Mouse (Mus musculus) hematopoietic stem cell, adult 5-6 weeks (primary cell): ENCODE data around the gene Tipin. TPM values are rescaled to one million over a fixed set of nuclear protein-coding genes. Genes with fewer than 3 reads are reported as not detected.

Source experiments
- ATAC-seq, 2 experiments: fragments of 125-278 bp in 1 of 2; replicated peaks in 1 of 2; 2 replicates each; pipeline ENCODE4 v1.8.0; 2016 to 2017; ENCODE audit warnings: inconsistent platforms in 2 of 2, mild to moderate bottlenecking in 2 of 2, moderate number of reproducible peaks in 2 of 2, low read depth in 1 of 2, moderate TSS enrichment in 1 of 2; ENCODE audit not compliant: low FRiP score in 2 of 2, poor library complexity in 2 of 2, severe bottlenecking in 2 of 2, insufficient read depth in 1 of 2, low TSS enrichment in 1 of 2
- total RNA-seq: library from RNA; stranded (forward); fragments of 172-1452, 232-1000 nt; gene quantifications from 2 replicates; pipeline ENCODE4 v1.2.3, GENCODE M21; 2017

Tipin gene
- total RNA-seq, result 200 and 258 TPM in 2 replicates

DNA sequence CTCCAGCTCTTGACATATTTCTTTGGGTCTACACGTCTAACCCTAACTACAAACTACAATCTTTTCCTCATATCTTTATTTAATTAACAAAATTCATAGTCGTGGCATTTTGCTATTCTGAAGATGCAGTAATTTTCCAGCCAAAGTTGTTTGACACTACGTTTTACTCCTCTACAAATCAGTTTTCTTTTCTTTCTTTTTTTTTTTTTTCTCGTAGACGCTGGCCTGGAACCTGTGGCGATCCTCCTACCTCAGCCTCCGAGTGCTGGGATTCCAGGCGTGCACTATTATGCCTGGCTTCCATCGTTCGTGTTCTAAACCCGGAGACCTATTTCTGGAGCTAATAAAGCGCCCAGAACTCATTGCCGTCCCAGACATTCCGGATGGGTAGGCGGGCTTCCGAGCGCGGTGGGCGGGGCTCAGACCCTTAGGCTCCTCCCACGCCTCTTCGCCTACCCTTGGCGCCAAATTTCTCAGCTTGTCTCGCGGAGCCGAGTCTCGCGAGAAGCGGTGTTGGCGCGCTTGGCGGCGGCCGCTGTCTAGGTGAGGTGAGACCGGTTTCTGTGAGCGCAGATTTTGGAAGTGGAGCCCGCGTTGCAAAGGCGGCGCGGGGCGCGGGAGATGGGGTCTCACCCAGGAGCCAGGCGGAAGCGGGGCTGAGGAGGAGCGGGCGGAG, at the start of gene Tipin:
Gene Tipin (plus strand): TSS at position 477 of the 676 bp plus-strand sequence.
- ATAC-seq, result peak; percentile 98

GRCm38 (mm10) chr9:64231674-64232073, 49.7 kb upstream of the Tipin start:
- no peak for ATAC-seq

- ATAC-seq, result no peak
Observed at GRCm38 (mm10) chr9:64232257-64232957, 49.0 kb upstream of the Tipin start.

- no peak for ATAC-seq
Observed at GRCm38 (mm10) chr9:64233656-64234055, 47.7 kb upstream of the Tipin start.

- ATAC-seq, result no peak
Observed at GRCm38 (mm10) chr9:64234768-64235435, 46.5 kb upstream of the Tipin start, which contains the start of gene Uchl4. Uchl4 (plus strand) TSS chr9:64235201.

DNA sequence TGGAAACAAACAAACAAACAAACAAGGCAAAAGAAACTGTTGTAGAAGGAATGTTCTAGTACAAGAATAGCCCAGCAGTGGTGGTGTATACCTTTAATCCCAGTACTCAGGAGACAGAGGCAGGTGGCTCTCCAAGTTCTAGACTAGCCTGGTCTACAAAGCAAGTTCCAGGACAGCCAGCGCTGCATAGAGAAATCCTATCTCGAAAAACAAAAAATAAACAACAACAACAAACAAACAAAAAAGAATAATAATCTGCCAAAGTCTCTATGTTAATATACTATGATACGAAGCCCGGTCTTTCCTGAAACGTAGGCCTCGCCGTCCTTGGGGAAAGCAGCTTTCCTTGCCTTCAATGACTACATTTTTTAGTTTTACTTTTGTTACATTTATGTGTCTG, 45.3 kb upstream of the Tipin start:
- ATAC-seq, result no peak

DNA sequence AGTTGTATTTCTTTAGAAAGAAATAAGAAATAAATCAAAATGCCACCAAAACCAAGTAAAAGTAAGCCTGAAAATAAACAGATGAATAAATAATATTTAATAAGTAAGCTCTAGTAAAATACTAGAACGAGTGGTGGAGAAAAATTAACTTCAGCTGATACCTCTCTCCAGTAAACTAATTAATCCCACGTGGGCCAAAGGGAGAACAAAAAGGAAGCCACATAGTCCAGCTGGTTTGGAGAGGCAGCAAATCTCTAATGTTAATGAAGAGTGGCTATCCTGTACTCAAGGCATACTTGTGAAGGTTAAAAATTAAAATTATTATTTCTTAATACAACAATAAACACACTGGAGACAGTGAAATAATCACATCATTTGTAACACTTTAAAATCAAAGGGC, 41.3 kb upstream of the Tipin start:
- ATAC-seq, result no peak

- ATAC-seq, result no peak
Observed at GRCm38 (mm10) chr9:64240681-64241080, 40.7 kb upstream of the Tipin start.

GRCm38 (mm10) chr9:64242381-64242831, 39.0 kb upstream of the Tipin start:
- ATAC-seq, result peak; percentile 32 to 53; a peak in 1 of 4 replicates

GRCm38 (mm10) chr9:64249371-64249770, 32.0 kb upstream of the Tipin start:
- ATAC-seq, result no peak

- ATAC-seq, result no peak
Observed at GRCm38 (mm10) chr9:64250111-64250730, 31.2 kb upstream of the Tipin start.

GRCm38 (mm10) chr9:64252591-64253020, 28.8 kb upstream of the Tipin start:
- no peak for ATAC-seq

DNA sequence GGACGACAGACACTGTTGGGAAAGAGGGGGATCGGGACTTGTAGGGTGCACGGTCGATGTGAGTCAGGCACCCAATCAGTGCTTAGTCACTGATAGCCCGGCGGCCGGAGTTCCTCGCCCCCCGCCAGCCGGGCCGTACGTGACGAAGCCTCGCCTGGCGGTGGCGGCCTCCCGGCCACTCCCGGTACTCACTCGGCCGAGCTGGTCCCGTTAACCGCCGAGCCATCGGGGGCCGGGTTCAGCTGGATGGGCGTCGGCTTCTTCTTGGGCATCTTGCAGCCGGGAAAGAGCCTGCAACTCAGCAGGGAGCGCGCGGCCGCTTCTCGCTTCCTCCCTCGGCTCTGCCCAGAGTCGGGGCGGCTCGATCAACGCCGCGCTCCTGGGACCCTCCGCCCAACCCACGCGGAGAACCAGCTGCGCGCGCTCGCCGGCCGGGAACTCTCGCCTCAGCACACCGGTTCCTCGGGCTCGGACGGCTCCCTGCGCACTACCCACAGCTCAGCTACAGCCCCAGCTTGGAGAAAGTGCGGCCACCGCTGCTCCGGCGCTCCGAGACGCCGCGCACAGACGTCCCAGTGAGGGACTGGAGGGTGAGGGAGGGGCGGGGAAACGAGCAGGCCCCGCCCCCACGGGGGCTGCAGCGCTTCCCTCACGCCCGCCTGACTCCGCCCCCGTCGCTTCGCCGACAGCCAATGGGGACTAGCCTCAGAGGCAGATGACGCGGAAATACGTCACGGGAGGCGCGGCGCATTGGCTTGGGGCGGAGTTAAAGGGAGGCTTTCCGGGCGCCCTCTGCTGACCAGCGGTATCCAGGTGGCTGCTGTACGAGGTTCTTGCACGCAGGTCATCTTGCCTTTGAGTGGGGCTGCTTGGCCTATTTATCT, 28.1 kb upstream of the Tipin start, which contains the start of gene Map2k1:
Gene Map2k1 (minus strand): TSS at position 611 of the 884 bp plus-strand sequence.
- ATAC-seq, result peak; percentile 95 to 97

- ATAC-seq, result no peak
Observed at GRCm38 (mm10) chr9:64255422-64255821, 26.0 kb upstream of the Tipin start.

GRCm38 (mm10) chr9:64256204-64256603, 25.2 kb upstream of the Tipin start:
- ATAC-seq, result no peak

DNA sequence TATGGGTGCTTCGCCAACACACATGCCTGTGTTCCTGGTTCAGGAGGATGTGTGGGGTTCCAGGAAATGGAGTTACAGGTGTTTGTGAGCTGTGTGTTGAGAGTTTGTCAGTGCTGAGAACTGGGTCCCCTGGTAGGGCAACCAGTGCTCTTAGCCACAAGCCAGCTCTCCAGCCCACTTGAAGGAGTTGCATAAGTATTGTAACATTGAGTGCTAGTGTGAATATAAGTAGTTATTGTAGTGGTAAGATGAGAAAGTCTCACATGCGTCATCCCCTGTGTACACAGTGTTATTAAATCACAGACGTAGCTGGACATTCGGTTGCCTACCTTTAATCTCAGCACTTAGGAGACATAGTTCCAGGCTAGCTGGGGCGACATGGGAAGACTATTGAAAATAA, 21.5 kb upstream of the Tipin start:
- ATAC-seq, result no peak

GRCm38 (mm10) chr9:64261023-64261422, 20.4 kb upstream of the Tipin start:
- ATAC-seq, result no peak
